Comparison of ENCODE assay signal across 24 mouse cellular contexts in genomic region chr9:61325012-61325411, GRCm38 (mm10). TPM values are rescaled to one million over a fixed set of nuclear protein-coding genes. Genes with fewer than 3 reads are reported as not detected.
DNase-seq lines count a peak whose midpoint lies in the region; ATAC-seq and TF ChIP-seq lines count a peak whose summit lies in the region.
"Had no signal": no experiment of that assay in that cellular context is flagged by ENCODE, and none has a peak within 500 bp of the region (broad histone marks: within the 10 kb centered on the region; RNA-seq: fewer than 3 reads in every experiment).

No protein-coding gene starts in this region.

- no peak for ATAC-seq in hindbrain, embryonic 16.5 days
- no peak for ATAC-seq in liver, embryonic 12.5 days
- ATAC-seq: activated CD4-positive, CD25-positive, alpha-beta regulatory T cell, adult 4 months; CD4-positive, CD25-positive, alpha-beta regulatory T cell, adult 4 months; inflammation-experienced regulatory T-cells, adult 6 months had no signal

- TF ChIP-seq CTCF in liver, adult 2 months (IDR thresholded peaks at IDR 0.05; ENCODE audit: low read depth, low read length): no peak

- H3K4me3 ChIP-seq in hindbrain, embryonic 10.5 days: no peak overlapping the region
- H3K4me3 ChIP-seq in hindbrain, embryonic 16.5 days (ENCODE audit: low read length): no peak overlapping the region
- no peak overlapping the region for H3K4me3 ChIP-seq in liver, adult 2 months (ENCODE audit: insufficient read depth, low read depth, low read length)
- no peak overlapping the region for H3K4me3 ChIP-seq in liver, embryonic 12.5 days
- H3K4me3 ChIP-seq: forebrain, embryonic 15.5 days; heart, embryonic 12.5 days; heart, embryonic 15.5 days; hindbrain, embryonic 15.5 days had no signal

- H3K4me2 ChIP-seq in hindbrain, embryonic 16.5 days (ENCODE audit: low read length): no peak overlapping the region
- H3K4me2 ChIP-seq in liver, embryonic 12.5 days: no peak overlapping the region
- H3K4me2 ChIP-seq: heart, embryonic 12.5 days; heart, embryonic 15.5 days had no signal

- DNase-seq in hindbrain, embryonic 10.5 days (ENCODE audit: low spot score): no peak
- peak; percentile 84 for DNase-seq in liver, adult 2 months (ENCODE audit: extremely low read depth, low read depth, low spot score)
- DNase-seq in adipocyte (ENCODE audit: low spot score): peak; percentile 51
- DNase-seq in layer of hippocampus, adult 9-11 months: no peak
- DNase-seq: adrenal gland, adult 2 months; adrenal gland, postnatal 25 days; cerebellum, adult 11-12 months; cerebellum, adult 8-10 months; cerebellum, postnatal 10 days; cerebellum, postnatal 36 days; gastrocnemius, postnatal 25 days; heart, adult 18-20 months; heart, postnatal 10 days; heart, postnatal 36 days; kidney, adult 18-20 months had no signal

- H3K27me3 ChIP-seq in hindbrain, embryonic 10.5 days (ENCODE audit: insufficient read depth, poor library complexity, severe bottlenecking): peaks cover 88% of the 10 kb centered on the region
- no peaks in the 10 kb centered on the region for H3K27me3 ChIP-seq in hindbrain, embryonic 16.5 days (replicated peaks; ENCODE audit: control insufficient read depth, insufficient read depth, low read length)
- H3K27me3 ChIP-seq in liver, adult 2 months (ENCODE audit: control insufficient read depth, insufficient read depth, low read length): no peaks in the 10 kb centered on the region
- H3K27me3 ChIP-seq in liver, embryonic 12.5 days (replicated peaks): peaks cover 82% of the 10 kb centered on the region
- H3K27me3 ChIP-seq: forebrain, embryonic 15.5 days had no signal

- H3K4me1 ChIP-seq in hindbrain, embryonic 10.5 days (replicated peaks): peaks cover 47% of the 10 kb centered on the region
- H3K4me1 ChIP-seq in hindbrain, embryonic 16.5 days (ENCODE audit: control insufficient read depth, insufficient read depth, low read depth, low read length): peaks cover 15% of the 10 kb centered on the region
- peaks cover 19% of the 10 kb centered on the region for H3K4me1 ChIP-seq in liver, adult 2 months (ENCODE audit: control insufficient read depth, insufficient read depth, low read length)
- peaks cover 30% of the 10 kb centered on the region for H3K4me1 ChIP-seq in liver, embryonic 12.5 days

- no peaks in the 10 kb centered on the region for H3K36me3 ChIP-seq in hindbrain, embryonic 10.5 days
- no peaks in the 10 kb centered on the region for H3K36me3 ChIP-seq in hindbrain, embryonic 16.5 days (ENCODE audit: control insufficient read depth, insufficient read depth, low read length)
- H3K36me3 ChIP-seq in liver, adult 2 months (ENCODE audit: control insufficient read depth, insufficient read depth, low read length): no peaks in the 10 kb centered on the region
- no peaks in the 10 kb centered on the region for H3K36me3 ChIP-seq in liver, embryonic 12.5 days
- H3K36me3 ChIP-seq: forebrain, embryonic 15.5 days; heart, embryonic 12.5 days; heart, embryonic 15.5 days; hindbrain, embryonic 15.5 days had no signal

- H3K27ac ChIP-seq in hindbrain, embryonic 10.5 days: peak overlapping the region; percentile 73; the same call in 1 of the 2 replicates
- H3K27ac ChIP-seq in hindbrain, embryonic 16.5 days (ENCODE audit: low read depth, low read length): no peak overlapping the region
- H3K27ac ChIP-seq in liver, adult 2 months (replicated peaks; ENCODE audit: insufficient read depth, low read depth, low read length): no peak overlapping the region
- no peak overlapping the region for H3K27ac ChIP-seq in liver, embryonic 12.5 days
- H3K27ac ChIP-seq: heart, embryonic 15.5 days; hindbrain, embryonic 15.5 days had no signal

- H3K9ac ChIP-seq in hindbrain, embryonic 16.5 days (ENCODE audit: low read depth, low read length): no peak overlapping the region
- H3K9ac ChIP-seq in liver, adult 2 months (ENCODE audit: low read depth, low read length): no peak overlapping the region
- H3K9ac ChIP-seq in liver, embryonic 12.5 days: no peak overlapping the region
- H3K9ac ChIP-seq: forebrain, embryonic 15.5 days; heart, embryonic 12.5 days; heart, embryonic 15.5 days; hindbrain, embryonic 15.5 days had no signal

- no peak for TF ChIP-seq POLR2A in liver, adult 2 months (IDR thresholded peaks at IDR 0.05; ENCODE audit: extremely low read depth, insufficient read depth, low read length)

- no peaks in the 10 kb centered on the region for H3K79me2 ChIP-seq in liver, adult 2 months (ENCODE audit: control insufficient read depth, insufficient read depth, low read length)

- WGBS in hindbrain, embryonic 10.5 days: 19% methylated on average over 2 of the region's 2 CpGs
- 29% methylated on average over 2 of the region's 2 CpGs for WGBS in hindbrain, embryonic 16.5 days
- 36% methylated on average over 2 of the region's 2 CpGs for WGBS in liver, adult 2 months
- 33% methylated on average over 2 of the region's 2 CpGs for WGBS in liver, embryonic 12.5 days (ENCODE audit: insufficient replicate concordance)

- no peaks in the 10 kb centered on the region for H3K9me3 ChIP-seq in hindbrain, embryonic 10.5 days
- no peaks in the 10 kb centered on the region for H3K9me3 ChIP-seq in hindbrain, embryonic 16.5 days (ENCODE audit: control insufficient read depth, low read length)
- no peaks in the 10 kb centered on the region for H3K9me3 ChIP-seq in liver, embryonic 12.5 days (replicated peaks)
- H3K9me3 ChIP-seq: forebrain, embryonic 15.5 days; heart, embryonic 12.5 days; heart, embryonic 15.5 days; hindbrain, embryonic 15.5 days had no signal

RNA-seq across cellular contexts. Expression of gene Tle3, which starts 47.2 kb away (rescaled TPM):
- polyA plus RNA-seq in hindbrain, embryonic 10.5 days (2016; fragmentation: Nextera tagmentation; extraction: Ambion mirVana): 47.4 and 56.0 TPM in 2 replicates
- polyA plus RNA-seq in hindbrain, embryonic 16.5 days (2015; fragmentation: Nextera tagmentation; extraction: Ambion mirVana): 19.5 and 23.0 TPM in 2 replicates
- total RNA-seq in liver, adult 2 months (2014; rRNA removed): 2.4 and 2.9 TPM in 2 replicates
- polyA plus RNA-seq in liver, adult 2 months (2012; rRNA removed): 9.7 and 14.8 TPM in 2 replicates
- polyA plus RNA-seq in liver, embryonic 12.5 days (2016; fragmentation: Nextera tagmentation; extraction: Ambion mirVana): 7.7 and 8.2 TPM in 2 replicates

Comparison
In these comparisons a context has a peak if more than half of its experiments do, and no peak if none do; other contexts are left out.
1. DNase-seq: peak in liver, adult 2 months (single experiment) and adipocyte (single experiment); none in hindbrain, embryonic 10.5 days (single experiment) and layer of hippocampus, adult 9-11 months (single experiment).